Mouse (Mus musculus) right cerebral cortex, postnatal 25 days (tissue): ENCODE measurements at regions not wholly inside any gene's neighbourhood (a gene's known extent, or its start where the extent isn't known, plus 50 kb on each side); places are given as distances from the start of the nearest gene placed in this dataset.

ENCODE experiments used
- DNase-seq: peaks from one replicate; pipeline ENCODE4 v3.0.0; 2022

DNA sequence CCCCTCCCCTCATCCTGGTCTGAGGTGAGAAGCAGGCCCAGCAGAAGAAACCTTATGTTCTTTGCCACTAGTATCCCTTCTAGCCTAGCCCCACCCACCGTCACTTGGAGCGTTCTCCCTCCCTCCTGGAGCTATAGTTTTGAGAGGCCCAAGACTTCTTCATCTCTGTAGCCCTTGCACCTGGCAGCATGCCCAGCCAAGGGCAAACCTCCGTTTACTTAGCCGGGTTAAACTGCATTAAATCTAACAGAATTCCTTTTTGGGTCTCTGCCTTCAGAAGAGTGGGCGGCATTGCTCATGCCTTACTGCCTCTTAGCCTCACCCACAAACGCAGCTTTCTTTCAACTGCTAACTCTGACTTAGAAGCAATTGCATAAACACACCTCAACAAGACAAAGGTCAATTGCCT is 85.3 kb upstream of the Arntl start:
- DNase-seq: no peak

DNA sequence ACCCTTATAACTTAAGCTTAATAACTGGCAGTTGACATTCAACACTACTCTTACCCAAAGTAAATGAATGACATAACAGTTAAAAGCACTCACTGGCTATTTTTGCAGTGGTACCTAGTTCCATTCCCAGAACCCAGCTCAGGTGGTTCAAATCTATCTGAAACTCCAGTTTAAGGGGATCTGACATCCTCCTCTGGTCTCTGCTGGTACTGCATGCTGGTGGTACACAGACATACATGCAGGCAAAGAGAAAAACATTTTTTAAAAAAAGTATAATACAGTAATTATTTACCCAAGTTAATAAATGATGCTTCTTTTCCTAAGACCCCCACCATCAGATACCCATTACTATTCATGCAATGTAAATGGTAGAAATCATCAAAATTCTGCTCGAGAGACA is 81.3 kb upstream of the Arntl start:
- no peak for DNase-seq

DNA sequence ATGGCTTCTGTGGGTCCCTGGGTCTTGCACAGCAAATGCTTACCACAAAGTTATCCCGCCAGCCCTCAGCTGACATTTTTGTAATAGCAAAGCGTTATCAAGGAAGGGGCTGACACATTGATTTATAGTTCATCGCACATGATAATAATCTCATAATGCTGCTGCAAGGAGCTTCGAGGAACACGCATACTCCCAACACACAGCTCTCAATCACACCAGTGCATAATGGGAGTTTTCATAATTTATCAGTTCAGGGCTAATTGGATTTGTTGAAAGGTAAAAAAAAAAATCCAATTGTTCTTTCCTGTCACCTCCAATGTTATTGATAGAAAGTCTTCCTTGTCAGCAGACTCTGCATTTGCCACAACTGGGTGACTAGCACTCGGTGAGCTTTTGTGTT is 76.7 kb upstream of the Arntl start:
- no peak for DNase-seq

DNA sequence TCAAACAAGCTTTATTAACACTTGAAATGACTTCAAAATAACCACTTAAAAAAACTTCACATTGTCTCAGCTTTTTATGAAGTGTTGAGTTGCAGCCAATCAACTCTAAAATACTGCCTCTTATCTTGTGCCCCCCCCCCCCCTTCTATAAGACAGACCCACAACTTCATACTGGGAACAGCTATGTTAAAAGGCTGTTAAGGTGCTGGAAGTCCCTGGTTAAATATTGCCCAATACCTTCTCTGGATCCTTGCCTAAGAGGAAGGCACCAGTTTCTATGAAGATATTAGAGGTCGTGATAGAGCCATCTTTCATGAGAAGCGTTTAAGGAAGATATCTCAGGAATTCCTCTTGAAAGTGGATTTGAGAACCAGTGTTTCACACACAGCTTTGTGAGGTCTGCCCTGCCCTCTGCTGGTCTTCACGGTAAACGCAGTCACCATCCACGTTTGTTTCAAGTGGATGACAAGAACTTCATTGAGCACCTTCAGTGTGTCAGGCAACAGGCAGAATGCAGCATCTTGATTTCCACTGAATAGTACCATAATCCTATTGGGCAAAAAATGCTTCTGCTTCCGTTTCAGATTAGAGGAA is 75.2 kb upstream of the Arntl start:
- peak; percentile 78 for DNase-seq

DNA sequence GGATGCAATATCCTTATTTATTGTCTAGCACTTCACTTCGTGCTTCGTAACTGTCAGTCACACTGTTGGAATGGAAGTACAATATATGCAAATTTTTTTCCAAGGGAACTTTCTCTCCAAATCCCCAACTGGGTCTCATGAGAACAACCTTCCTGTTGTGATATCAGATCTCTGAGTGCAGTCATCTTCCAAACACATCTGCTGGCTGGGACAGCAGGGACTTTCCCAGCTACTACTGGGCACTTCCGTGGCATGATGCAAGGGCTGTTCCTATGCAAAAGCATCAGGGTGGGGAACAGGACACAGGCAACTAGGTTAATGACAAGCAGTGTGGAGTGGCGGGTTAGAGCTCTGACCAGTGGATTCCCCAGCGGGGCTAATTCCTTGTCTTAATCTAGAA is 73.4 kb upstream of the Arntl start:
- DNase-seq: no peak

DNA sequence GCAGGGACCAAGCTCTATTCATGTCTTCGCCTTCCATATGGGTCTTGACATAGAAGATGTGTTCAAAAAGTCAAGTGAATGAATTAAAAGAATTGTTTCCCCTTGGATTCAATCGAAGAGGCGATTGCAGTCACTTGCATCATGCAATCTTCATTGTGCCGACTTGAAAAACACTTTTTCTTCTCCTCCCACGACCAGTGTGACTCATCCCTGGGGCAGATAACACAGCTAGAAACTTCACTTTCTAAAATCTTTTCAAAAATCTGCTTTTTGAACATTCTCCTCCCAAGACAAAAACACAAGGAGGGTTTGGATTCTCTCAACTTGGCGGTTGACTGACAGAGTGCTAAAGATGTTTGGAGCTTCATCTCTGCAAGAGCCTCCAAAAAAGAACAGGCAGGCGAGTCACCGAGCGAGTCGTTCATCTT is 67.2 kb upstream of the Arntl start:
- peak; percentile 62 for DNase-seq

DNA sequence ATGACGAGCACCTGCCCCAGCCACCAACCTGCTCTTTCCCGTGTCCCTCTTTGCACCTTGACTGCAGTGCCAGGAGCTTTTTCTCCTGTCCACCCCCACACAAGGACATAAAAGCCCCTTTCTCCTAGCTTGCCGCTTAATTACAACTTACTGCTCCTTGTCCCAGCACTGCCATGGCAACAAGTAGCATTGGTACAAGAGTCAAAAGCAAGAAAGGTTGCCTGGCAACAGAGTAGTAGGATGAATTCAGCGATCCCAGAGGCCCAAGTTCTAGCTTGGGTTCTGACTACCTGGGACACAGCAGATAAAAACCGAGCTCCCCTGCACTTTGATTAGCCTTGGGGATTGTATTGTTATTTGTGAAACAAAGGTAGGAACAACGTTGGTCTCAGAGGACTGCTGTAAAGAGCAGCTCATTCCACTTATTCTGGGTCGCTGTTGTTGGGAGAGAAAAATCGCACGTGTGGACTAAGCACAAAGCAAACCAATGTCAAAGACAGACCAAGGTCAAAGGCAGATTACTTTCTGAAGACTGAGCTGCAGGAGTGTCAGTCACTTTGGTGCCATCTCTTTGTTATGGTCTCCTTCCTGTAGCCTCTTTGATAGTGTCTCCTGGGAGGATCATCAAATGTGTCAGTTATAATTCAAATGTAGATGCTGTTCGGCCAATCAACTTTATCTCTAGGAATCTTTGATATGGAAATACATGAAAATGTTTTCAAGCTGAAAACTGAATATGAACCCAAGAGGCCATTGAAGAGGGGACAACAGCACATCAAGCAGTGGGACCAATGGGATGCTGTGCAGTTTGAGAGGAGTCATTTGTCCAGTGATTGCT is 65.2 kb upstream of the Arntl start:
- no peak for DNase-seq

DNA sequence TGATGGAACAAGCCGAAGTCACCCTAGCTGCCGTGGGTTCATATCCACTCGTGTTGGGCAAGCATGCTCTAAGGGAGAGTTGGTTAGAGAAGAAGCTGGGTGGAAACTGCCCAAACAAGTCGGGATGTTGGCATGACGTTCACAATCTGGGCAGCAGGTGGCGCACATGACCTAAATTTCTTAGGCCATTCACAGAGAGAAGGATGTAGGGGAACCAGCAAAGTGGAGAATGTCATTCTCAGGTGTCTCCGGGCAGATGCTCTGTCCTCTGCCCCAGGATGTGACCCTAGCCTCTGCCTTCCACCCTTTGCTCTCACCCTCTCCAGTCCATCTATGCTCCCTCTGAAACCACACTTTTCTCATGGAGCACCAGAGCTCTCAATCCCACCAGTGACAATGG is 63.7 kb upstream of the Arntl start:
- DNase-seq: peak; percentile 81

DNA sequence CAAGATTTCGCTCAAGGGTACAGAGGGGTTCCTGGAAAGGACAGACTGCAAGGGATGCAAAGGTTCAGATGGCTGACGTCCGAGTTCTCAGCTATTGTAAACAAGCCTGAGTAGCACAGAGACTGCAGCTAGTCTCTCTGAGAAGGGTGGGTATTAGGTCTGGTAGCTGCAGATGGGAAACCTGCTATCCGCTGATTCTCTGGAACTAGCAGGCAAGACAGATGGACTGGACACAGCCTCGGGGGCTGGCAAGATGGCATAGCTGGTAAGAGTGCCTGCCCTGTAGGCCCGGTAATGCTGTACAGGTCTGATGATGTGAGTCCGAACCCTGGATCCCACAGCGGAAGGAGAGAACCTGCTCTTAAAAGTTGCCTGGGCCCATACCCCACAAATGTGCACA is 62.2 kb upstream of the Arntl start:
- no peak for DNase-seq

DNA sequence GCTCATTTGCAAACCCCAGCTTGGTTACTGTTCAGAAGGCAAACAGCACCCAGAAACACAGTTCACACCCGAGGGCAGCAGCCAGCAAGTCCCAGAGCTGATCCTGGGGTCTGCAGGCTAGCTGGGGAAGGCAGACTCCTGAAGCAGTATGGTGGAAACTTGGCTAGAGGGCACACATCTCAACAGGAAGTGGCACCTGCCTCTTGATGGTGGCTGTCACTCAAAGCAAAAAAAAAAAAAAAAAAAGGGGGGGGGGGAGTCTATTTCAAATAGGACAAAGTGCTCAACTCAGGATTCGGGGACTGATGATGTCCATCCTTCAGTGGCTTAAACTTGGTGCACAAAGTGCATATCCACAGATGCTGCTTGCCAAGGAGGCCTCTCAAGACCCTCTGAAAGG is 61.2 kb upstream of the Arntl start:
- DNase-seq: no peak

DNA sequence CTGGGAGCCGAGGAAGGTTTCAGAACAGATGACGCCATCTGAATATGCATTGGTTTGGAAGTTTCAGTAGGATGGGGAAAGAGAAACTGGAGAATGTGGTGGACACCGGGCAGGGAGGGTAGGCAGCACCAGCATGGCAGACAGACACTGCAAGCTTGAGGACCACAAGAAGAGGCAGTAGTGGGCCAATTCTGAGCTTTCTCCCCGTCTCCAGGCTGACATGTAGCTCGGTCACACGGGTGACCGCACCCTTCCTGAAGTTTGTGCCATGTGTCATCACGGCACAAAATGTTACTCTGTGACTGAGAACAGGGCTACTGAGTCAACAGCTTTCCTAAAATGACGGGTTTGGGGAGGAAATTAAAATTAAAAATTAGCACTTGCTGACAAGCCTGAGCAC is 60.7 kb upstream of the Arntl start:
- DNase-seq: no peak

DNA sequence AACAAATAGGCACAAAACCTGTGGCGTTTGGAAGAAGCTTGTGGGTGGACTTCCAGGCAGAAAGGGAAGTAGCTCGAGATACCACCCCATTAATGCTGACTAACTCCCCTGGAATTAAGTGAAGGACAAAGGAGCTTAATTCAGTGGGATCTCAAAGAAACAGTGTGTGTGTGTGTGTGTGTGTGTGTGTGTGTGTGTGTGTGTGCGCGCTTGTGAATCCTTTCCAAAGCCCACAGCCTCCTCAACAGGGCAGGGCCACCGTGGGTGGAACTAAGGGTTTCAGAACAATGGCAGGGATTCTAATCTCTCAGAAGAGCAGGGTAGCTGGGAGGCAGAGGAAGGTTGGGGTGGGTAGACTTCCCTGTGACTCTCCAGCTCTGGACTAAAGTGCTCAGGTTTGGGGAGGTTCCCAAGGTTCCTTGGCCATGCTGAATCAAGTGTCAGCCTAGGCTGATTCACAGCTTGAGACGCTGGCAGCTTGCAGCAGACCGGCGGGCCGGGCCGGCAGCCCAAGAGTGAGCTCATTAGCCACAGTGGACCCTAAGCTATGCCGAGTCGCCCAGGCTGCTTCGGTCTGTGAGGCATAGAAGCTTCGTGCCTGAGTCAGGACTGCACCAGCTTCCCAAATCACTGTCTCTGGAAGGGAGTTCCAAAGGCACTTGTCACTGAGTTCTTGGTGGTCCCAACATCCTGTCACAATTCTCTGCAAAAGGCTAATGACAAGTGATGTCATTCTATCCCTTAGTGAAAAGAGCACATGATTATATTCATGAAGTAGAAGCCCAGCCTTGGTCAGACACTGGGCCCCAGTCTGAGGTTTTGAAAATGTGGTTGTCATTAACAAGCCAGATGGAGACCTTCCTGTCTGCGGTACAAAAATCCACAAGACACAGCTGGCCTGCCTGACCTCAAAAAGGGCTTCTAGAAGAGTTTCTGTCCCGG is 59.6 kb upstream of the Arntl start:
- no peak for DNase-seq

DNA sequence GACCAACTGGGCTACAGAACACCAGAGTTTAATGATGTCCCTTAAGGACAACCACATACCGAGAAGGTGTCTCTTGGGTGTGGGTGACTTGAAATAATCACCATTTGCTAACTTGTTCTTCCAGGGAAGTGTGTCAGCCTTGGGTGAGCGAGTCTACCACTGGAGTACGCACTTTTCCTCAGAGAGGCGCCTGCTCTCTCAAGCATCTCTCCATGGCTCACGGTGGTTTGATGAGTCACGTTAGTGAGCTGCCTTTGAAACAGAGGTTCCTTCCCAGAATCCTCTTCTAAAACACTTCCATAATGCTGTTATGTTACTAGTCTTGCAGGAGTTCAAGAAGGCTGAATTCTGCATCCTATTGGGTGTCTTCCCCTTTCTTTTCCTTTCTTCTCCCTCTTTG is 58.6 kb upstream of the Arntl start:
- no peak for DNase-seq

DNA sequence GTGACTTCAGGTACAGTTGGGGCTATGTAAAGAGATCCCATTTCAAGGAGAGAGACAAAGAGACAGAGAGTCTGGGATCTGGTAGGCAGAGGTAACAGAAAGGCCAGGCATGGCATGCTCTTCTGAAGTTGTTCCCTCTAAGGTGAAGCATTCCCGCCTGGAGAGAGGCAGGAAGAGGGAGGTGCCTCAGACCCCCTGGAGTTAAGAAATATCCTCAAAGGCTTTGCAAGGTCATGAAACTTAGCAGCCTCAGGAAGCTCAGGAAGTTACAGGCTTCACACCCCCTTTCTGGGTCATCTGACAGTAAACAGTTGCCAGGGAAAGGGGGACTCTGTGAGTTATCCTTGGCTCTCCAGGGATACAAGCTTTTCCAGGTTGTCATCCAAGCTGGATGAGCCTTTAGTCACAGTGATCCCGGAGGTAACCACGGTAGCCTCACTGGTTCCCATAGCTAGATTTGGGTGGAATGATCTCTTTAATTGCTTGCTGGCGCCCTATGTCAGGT is 57.2 kb upstream of the Arntl start:
- no peak for DNase-seq

DNA sequence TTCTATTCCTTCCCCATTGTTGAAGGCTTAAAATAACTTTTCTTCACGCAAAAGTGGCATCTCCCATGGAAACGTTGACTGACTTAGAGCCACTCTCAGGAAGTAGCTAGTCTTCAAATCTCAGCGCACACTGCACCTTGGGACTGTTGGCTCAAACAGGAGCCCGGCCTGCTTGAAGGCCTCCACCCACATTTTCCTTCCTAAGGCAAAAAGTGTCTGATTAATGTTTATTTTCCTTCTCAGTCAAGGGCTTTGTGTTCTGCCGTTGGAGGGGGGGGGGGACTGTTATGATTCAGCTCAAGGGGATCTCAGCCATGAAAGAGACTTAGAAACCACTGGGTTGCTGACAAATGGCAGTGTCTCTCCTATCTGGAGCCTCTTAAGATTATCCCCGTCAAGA is 56.5 kb upstream of the Arntl start:
- no peak for DNase-seq

DNA sequence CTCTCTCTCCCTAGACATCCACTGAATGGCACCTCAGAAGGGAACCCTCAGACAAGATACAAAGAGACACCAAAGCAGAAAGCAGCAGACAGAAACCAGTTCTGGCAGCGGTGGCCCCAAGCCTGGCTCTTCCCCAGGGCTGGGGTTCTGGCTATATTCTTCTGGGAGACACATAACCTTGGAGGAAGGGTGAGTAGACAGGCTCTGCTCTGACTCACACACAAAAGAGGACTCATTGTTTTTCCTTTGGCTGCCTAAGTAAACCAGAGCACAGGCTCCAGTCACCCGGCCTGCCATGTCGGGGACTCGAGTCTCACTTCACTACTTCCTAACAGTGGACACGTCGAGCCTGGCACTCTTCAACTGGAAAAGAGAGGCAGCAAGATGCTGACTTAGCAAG is 55.8 kb upstream of the Arntl start:
- DNase-seq: no peak

DNA sequence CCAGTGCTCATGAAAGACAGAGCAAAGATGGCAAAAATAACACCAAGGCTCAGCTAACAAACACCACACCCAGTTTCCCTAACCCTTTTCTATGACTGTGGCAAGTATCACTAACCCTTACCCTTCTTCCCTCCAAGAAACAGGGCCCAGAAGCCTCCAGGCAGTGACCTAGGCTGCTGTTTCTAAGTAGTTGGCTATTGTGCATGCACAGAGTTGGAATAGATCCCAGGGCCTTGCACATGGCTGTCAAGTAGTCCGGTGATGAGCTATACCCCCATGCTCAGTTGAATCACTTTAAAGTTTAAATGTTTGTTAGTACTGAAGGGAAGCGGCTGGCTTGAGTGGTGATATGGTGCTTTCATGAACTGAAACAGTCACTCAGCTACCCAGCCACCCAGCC is 53.9 kb upstream of the Arntl start:
- no peak for DNase-seq

DNA sequence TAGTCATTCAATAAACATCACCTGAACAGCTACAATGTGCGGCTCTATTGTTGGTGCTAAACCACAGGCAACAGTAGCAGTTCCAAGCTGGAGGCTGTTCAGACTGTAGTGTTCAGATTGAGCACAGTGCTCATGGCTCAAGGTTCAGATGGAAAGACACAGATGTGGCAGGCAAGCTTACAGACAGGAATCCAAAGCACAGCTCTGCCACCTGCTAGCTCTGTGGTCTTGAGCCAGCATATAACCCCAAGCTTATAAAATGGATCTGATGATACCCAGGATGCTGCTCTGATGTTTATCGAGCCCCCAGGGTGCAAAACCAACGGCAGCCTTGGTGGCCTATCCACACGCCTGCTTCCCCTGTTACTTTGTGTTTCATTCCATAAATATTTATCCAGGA is 53.2 kb upstream of the Arntl start:
- no peak for DNase-seq

DNA sequence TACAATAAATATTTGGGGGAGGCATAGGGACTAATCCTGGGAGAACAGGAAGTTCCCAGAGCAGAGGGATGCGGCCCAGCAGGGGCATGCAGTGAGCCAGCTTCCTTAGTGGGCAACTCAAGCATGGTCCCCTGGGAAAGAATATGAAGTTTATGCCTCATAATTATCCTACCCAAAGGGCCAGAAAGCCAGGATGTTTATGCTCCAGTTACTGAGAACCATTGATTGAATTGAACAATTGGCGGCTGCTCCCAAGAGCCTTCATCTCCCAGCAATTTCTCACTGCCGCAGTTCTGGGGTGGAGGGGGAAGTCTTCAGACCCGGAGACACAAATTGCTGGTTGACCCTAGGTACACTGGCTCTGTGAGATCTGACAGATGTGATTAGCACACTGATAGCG is 50.9 kb upstream of the Arntl start:
- no peak for DNase-seq

DNA sequence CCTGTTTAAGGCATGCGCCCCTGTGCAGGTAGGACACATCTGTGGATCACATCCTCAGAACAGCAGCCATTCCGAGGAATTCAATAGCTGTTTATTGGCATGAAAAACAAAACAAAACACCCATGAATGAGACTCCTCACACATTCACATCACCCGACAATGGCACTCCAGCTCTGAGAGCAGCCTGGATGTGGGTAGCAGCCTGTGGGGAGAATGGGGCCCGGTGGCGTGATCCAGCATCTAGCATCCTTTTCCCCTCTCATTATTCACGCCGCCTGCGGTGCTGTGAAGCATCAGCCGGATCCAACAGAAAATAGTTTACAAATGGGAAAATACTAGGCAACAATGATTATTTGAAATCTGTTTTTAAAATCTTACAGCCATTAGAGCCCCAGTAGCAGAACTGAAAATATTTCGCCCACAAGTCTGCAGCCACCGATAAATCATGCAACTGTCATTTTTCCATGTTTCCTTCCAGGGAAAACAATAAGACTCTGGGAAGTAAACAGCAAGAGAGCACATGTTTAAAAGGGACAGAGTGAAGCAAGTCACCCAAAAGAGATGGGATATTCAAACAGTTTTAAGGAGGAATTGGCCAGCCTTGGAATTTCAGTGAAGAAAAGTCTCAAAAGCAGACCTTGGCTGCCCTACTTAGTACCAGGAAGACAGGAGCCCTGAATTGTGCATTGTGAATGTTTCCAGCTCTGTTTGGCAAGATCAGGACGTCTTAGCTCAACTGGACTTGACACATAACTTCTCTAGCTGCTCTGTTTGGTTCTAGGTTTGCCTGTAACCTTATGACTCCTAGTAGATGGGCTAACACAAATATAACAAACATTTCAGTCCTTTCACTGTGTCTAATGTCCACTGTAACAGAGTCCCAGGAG is 50.2 kb upstream of the Arntl start:
- DNase-seq: no peak
